Mouse (Mus musculus) ES-E14 (cell line): ENCODE data around the gene Dpp6.

Experiments used
- CHD2 ChIP-seq: IDR thresholded peaks from 2 replicates; pipeline ENCODE4 v1.6.1; 2014; ENCODE audit warnings: mild to moderate bottlenecking, low read depth, low read length, inconsistent platforms
- HCFC1 ChIP-seq: IDR thresholded peaks from 2 replicates; pipeline ENCODE4 v1.6.1; 2012; ENCODE audit warnings: low read length, inconsistent platforms, borderline replicate concordance; ENCODE audit not compliant: insufficient read depth
- ZNF384 ChIP-seq: IDR thresholded peaks from 2 replicates; pipeline ENCODE4 v1.6.1; 2012; ENCODE audit warnings: low read depth, low read length, inconsistent platforms

GRCm38 (mm10) chr5:27147397-27147945 lies 330.5 kb downstream of the Dpp6 start:
- TF ChIP-seq ZNF384 (no peak), CHD2 (no peak), HCFC1 (no peak)
